Mouse (Mus musculus) right cerebral cortex, postnatal 25 days (tissue): ENCODE measurements around the gene Npw.
"Not testable (repeated sequence)": the region's sequence is repeated elsewhere in the genome, so short reads cannot be mapped to it uniquely, and the experiment has no call there.

Source experiments
- DNase-seq: peaks from one replicate; pipeline ENCODE4 v3.0.0; 2022

Gene Npw

GRCm38 (mm10) chr17:24670246-24670844 is 12.1 kb upstream of the Npw start:
- DNase-seq = no peak

DNA sequence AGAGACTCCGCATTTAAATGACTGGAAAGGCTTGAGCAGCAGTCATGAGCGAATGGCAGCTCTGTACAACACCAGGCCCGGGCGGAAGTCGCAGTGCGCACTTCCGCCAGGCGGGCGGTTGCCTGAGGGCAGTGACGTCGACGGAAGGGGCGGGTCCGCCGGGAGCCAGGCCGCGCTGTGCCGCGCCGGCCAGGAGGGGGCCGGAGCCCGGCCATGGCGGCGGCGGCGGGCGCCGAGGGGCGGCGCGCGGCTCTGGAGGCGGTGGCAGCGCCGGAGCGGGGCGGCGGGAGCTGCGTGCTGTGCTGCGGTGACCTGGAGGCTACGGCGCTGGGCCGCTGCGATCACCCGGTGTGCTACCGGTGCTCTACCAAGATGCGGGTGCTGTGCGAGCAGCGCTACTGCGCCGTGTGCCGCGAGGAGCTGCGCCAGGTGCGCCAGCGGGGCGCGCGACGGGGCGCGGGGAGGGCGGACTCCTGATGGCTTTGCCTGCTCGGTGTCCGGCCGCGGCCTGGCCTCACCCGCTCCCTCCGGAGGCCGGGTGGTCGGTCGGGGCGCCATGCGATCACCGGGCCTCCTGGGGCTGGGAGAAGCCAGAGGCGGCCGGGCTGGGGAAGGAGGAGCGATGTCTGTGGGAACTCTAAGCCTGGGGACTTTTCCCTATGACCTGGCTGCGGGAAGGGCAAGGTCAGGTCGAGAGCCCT is 11.4 kb upstream of the Npw start, which contains the start of gene Zfp598:
Gene Zfp598, plus strand, starts transcription at position 143 of the 701 bp plus-strand sequence.
- DNase-seq = peak; percentile 95

- DNase-seq = not testable (repeated sequence)
Measured at GRCm38 (mm10) chr17:24669214-24669544, 10.9 kb upstream of the Npw start.

- no peak for DNase-seq
Measured at GRCm38 (mm10) chr17:24667416-24667815, 9.2 kb upstream of the Npw start.

DNA sequence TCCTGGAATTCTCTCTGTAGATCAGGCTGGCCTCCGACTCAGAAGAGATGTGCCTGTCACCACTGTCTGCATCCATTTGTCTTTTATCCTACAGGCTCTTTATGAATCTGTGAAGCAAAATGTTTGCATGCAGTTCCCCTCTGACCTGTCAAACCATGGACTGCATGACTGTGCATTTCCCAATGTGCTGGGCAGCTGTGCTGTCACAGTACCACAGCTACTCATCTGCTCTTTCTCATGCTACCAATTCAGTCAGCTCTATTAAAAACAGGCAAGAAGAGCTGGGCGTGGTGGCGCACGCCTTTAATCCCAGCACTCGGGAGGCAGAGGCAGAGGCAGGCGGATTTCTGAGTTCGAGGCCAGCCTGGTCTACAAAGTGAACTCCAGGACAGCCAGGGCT is 8.8 kb upstream of the Npw start:
- DNase-seq = not testable (repeated sequence)

DNA sequence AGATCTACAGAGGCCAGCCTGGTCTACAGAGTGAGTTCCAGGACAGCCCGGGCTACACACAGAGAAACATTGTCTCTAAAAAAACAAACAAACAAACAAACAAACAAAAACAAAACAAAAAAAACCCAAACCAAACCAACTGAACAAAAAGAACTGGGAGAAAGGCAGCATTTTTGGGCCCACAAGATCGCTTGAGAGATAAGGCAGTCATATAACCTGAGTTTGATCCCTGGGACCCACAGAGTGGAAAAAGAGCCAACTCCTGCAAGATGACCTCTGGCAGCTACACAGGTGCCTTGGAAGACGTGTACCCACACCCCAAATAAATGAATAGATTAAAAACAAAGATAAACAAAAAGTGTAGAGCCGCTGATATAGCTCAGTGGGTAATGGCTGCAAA is 3.3 kb downstream of the Npw start:
- no peak for DNase-seq

- DNase-seq = peak; percentile 50
Measured at GRCm38 (mm10) chr17:24653967-24654710, 4.1 kb downstream of the Npw start.

- DNase-seq = no peak
Measured at GRCm38 (mm10) chr17:24651835-24652234, 6.4 kb downstream of the Npw start.

GRCm38 (mm10) chr17:24650766-24651165 is 7.5 kb downstream of the Npw start:
- DNase-seq = no peak

GRCm38 (mm10) chr17:24650070-24650616 is 8.1 kb downstream of the Npw start, which contains the start of gene Slc9a3r2:
TSS of gene Slc9a3r2 (minus strand) at chr17:24650327.
- peak; percentile 50 for DNase-seq

DNA sequence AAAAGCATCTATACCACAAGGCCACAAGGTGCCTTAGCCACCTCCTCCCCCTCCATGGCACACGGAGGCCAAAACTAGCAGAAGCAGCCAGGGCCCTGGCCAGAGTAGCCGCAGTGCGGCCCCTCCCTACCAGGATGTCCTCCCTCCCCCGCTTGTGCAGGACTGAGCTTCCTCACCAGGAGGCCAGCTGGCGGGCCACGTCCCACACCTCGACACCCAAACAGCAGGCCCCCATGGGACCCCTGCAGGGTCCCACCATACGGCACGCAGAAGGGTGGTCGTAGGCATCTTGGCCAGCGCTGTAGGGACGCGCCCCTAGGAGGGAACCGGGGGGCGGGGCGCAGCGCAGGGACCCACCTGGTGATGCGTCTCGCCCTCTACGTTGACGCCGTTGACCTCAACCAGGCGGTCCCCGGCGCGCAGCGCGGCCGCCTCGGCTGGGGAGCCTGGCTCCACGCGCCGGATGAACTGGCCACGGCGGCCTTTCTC is 8.6 kb downstream of the Npw start:
- no peak for DNase-seq

GRCm38 (mm10) chr17:24648731-24649377 is 9.4 kb downstream of the Npw start:
- DNase-seq = no peak

- no peak for DNase-seq
Measured at GRCm38 (mm10) chr17:24647493-24647892, 10.8 kb downstream of the Npw start.

DNA sequence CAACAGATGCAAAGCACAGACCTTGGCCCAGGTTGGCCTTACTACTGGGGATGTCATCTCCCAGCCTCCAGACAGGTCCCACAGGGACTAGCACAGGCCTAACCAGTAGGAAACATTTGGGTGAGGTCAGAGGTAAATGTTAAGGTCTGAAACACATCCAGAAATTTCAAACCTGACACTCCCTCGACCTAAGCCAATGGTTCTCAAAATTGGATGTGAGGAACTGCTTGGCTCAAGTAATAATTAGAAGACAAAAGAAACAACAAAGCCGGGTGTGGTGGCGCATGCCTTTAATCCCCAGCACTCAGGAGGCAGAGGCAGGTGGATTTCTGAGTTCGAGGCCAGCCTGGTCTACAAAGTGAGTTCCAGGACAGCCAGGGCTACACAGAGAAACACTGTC is 11.9 kb downstream of the Npw start:
- no peak for DNase-seq

DNA sequence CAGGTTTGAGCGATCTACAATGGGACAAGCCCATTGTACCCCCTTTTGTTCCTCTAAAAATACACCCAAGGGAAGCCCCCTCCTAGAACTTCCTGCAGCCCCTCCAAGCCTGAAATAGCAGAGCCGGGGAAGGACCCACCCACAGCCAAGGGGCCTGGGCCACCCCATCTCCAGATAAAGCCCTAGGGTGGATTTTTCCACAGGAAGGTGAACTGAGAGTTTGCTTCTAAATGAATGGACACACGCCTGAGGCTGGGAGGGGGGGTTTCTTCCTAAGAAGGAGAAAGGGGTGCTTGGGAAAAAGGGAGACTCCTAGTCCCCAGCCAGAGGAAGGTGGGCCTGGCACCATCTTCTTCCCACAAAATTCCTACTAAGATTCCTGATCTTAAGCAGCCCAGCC is 12.3 kb downstream of the Npw start:
- DNase-seq = no peak

DNA sequence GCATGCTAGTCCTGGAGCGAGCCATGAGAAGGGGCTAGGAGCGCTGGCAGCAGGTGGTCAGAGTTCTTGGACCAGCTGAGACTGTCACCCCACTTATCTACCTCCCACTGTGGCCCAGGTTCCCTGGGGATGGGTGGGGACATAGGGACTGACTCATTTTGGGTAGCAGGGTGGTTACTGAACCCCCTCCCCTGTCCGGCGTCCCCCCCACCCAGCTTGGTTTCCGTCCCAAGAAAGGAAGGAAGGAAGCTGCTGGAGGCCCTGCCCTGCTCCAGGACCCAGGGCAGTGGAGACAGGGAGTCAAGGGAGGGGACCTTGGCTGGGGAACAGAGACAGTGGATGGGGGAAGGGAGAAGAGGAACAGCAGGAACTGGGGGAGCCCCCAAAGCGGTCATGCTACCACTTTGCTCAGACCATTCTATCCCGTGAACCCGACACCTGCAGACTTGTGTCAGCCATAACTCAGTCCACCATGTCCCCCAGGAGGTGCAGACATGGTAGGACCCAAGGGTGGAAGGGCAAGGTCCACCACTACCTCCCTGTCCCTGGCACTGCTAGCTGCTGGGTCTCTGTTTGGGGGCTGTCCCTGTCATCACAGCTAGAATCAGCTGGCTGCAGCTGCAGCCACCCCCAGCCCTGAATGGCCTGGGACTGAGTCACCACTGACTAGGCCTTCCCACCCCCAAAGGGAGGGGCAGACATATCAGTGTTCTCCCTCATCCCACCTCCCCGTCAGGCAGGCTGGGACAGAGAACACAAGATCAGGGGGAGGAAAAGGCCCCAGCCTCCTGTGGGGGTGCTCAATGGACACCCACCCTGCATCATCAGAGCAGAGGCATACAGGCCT is 13.2 kb downstream of the Npw start:
- DNase-seq = no peak

DNA sequence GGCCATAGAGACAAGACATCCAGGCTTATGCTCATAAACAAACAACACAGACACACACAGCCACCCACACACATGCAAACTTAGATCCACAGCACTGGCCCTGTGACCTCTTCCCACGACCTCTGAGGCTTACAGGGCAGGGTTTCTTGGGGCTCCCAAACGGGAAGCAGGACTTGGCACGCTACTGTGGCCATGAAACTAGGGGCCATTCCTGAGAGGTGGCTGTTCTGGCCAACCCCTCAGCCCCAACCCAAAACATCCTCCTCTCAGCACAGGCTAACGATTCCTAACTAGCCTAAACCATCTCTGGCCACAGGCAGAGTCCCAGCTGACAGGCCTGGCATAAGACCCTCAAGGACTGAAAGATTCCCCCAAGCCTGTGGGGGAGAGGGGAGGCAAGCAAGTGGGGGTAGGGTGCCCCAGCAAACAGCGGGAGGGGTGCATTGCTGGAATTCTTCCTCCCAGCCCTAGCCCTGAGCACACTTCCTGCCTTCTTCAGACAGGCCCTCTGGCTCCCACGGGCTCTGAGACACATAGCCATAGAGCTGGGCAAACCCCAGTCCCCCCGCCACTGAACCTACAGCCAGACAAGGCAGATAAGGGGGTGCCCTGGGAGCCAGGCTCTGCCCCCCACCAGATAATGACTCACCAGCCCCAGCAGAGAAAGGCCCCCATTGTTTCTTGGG is 14.1 kb downstream of the Npw start:
- no peak for DNase-seq

DNA sequence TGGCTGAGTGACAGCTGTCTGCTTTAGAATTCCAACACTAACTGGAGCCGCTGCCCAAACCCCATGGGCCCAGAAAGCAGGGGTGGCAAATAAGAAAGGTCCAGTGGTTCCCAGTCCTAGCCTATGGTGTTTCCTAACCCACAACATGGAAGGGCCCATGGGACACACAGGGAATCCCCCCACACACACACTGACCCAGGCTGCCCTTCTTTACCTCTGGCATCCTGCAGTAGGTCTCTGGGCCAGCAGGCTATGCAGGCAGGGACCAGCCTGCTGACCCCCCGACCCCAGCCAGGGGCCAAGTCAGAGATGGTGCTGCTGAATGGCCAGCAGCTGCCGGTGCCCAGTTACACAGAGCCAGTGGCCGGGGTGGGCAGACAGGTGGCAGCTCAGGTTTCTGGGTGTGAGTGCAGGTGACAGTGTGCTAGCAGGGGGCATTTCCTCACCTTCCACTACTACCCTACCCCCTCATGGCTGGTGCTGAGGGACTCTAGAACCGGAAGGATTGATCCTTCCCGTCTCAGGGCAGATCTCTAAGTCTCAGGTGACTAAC is 15.4 kb downstream of the Npw start:
- DNase-seq = no peak

DNA sequence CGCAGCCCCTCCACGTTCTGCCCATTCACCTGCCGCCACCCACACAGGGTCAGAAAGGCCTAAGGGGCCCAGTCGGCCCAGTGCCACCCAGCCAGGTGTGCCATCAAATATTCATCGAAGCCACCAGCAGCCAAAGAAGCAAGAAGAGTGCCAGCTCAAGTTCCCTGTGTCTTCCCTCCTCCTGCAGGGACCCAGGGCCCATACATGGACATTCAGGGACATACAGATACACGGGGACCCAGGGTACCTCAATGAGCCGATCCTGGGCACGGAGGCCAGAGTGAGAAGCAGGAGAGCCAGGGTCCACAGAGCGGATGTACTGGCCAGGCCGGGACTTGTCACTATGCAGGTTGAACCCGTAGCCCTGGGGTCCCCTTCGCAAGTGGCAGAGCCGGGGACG is 16.3 kb downstream of the Npw start:
- no peak for DNase-seq

GRCm38 (mm10) chr17:24640581-24640980 is 17.7 kb downstream of the Npw start:
- DNase-seq = no peak

DNA sequence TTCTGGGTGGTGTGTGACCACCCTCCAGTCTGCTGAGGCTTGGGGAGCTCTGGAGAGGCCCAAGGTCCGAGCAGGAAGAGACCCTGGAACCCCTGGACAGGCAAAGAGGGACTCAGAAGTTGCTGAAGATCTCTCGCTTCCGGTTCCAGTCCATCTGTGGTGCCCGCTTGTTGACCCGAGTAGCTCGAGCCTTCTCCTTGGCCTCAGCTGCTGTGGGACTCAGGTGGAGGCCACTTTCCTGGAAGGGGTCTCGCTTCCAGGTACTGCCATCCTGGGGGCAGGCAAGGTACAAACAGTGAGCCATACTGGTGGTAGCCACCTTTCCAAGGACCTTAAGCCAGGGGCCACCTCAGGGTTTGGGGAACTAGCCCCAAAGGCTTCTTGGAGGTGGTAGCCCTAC is 18.1 kb downstream of the Npw start:
- DNase-seq = no peak
